Mouse (Mus musculus) layer of hippocampus, postnatal 25 days (tissue): ENCODE measurements around the gene Fzd4. TPM values are rescaled to one million over a fixed set of nuclear protein-coding genes. Genes with fewer than 3 reads are reported as not detected.

Experiments used
- DNase-seq, 2 experiments: peaks; one replicate each; pipeline ENCODE4 v3.0.0; 2022; ENCODE audit warnings: mixed read lengths in 2 of 2, low spot score in 1 of 2; ENCODE audit errors: extremely low spot score in 1 of 2
- total RNA-seq, 2 experiments: library from RNA; stranded (reverse); gene quantifications; 2 replicates each; pipeline ENCODE4 v1.2.3; 2021

Fzd4 gene
- total RNA-seq: 1 to 10 TPM; 6.5 to 7.6 TPM

- DNase-seq: peak; percentile 67 to 75
Observed at GRCm38 (mm10) chr7:89404081-89404733, at the start of gene Fzd4, which contains the start of gene Tmem135. Gene Fzd4, plus strand, starts transcription at chr7:89404355. Gene Tmem135, minus strand, starts transcription at chr7:89404222.

- no peak for DNase-seq
Observed at GRCm38 (mm10) chr7:89355519-89356255, 48.5 kb upstream of the Fzd4 start.

- no peak for DNase-seq
Observed at GRCm38 (mm10) chr7:89356307-89356706, 47.8 kb upstream of the Fzd4 start.

GRCm38 (mm10) chr7:89363975-89364374 is 40.2 kb upstream of the Fzd4 start:
- DNase-seq: no peak

GRCm38 (mm10) chr7:89365135-89365880 is 38.8 kb upstream of the Fzd4 start:
- DNase-seq: no peak

- DNase-seq: no peak
Observed at GRCm38 (mm10) chr7:89367643-89368042, 36.5 kb upstream of the Fzd4 start.

- DNase-seq: no peak
Observed at GRCm38 (mm10) chr7:89370086-89370485, 34.1 kb upstream of the Fzd4 start.

- peak in 1 of 2 experiments; percentile 34 for DNase-seq
Observed at GRCm38 (mm10) chr7:89370917-89371316, 33.2 kb upstream of the Fzd4 start.

GRCm38 (mm10) chr7:89371623-89372295 is 32.4 kb upstream of the Fzd4 start:
- no peak for DNase-seq

GRCm38 (mm10) chr7:89380935-89381705 is 23.0 kb upstream of the Fzd4 start:
- DNase-seq: no peak

- no peak for DNase-seq
Observed at GRCm38 (mm10) chr7:89382892-89383291, 21.3 kb upstream of the Fzd4 start.

- no peak for DNase-seq
Observed at GRCm38 (mm10) chr7:89388981-89389380, 15.2 kb upstream of the Fzd4 start.

- DNase-seq: no peak
Observed at GRCm38 (mm10) chr7:89390660-89391059, 13.5 kb upstream of the Fzd4 start.

- no peak for DNase-seq
Observed at GRCm38 (mm10) chr7:89391281-89391680, 12.9 kb upstream of the Fzd4 start.

GRCm38 (mm10) chr7:89391831-89392230 is 12.3 kb upstream of the Fzd4 start:
- DNase-seq: no peak

GRCm38 (mm10) chr7:89392388-89392787 is 11.8 kb upstream of the Fzd4 start:
- no peak for DNase-seq

- no peak for DNase-seq
Observed at GRCm38 (mm10) chr7:89392825-89393224, 11.3 kb upstream of the Fzd4 start.

- DNase-seq: no peak
Observed at GRCm38 (mm10) chr7:89395399-89395798, 8.8 kb upstream of the Fzd4 start.

- DNase-seq: no peak
Observed at GRCm38 (mm10) chr7:89396386-89396785, 7.8 kb upstream of the Fzd4 start.
